Mouse (Mus musculus): ENCODE results near the gene Tob2. TPM values are rescaled to one million over a fixed set of nuclear protein-coding genes. Genes with fewer than 3 reads are reported as not detected.

The Tob2 gene
- polyA plus RNA-seq, 1 experiment from 2014 or later, result 26.0 TPM

DNA sequence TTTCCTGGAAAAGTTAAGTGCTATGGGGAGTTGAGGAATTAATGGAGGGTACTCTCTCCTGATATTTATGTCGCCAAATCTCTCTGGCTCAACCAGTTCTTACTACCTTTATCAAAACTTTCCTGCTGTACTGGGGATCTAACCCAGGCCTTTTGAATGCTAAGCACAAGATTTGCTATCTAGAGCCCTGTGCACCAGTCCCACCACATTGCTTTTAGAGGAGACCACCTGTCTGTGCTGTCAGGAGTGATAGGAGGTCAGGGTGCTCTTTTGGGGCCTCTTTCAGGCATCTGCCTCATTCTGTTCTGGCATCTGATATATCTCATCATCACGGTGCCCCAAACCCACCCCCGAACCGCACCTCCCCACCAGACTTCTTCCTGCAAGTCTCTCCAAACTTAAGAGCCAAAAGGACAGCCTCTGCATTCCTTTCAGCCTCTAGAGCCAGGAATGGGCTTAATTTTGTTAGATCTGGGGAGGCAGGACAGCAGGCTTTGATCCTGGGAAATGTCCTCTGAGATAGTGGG lies 55.1 kb downstream of the Tob2 start:
- Histone ChIP-seq H3K27me3 (no peaks in the 10 kb centered on the region), H3K9me3 (no peaks in the 10 kb centered on the region), H3K9ac (peak overlapping the region; percentile 62), H3K4me2 (replicated peaks) (peak overlapping the region; percentile 77), H3K27ac (peak overlapping the region; percentile 85), H3K4me1 (peaks cover 40% of the 10 kb centered on the region), H3K4me3 (peak overlapping the region; percentile 43), H3K36me3 (no peaks in the 10 kb centered on the region)
- ATAC-seq (ENCODE audit: low FRiP score, low read depth), result no peak
- whole genome bisulfite sequencing, result 60% methylated on average over 4 of the region's 4 CpGs

GRCm38 (mm10) chr15:81802941-81803351 lies 55.6 kb downstream of the Tob2 start:
- ATAC-seq (ENCODE audit: low FRiP score, low read depth), result peak; percentile 17
- H3K9ac ChIP-seq, result peak overlapping the region; percentile 62
- no peaks in the 10 kb centered on the region for H3K27me3 ChIP-seq
- 4% methylated on average over 8 of the region's 8 CpGs for WGBS
- peaks cover 40% of the 10 kb centered on the region for H3K4me1 ChIP-seq
- H3K36me3 ChIP-seq, result peaks cover 3% of the 10 kb centered on the region; the same call in 1 of the 2 replicates
- no peaks in the 10 kb centered on the region for H3K9me3 ChIP-seq
- H3K27ac ChIP-seq, result peak overlapping the region; percentile 85
- peak overlapping the region; percentile 77 for H3K4me2 ChIP-seq (replicated peaks)
- H3K4me3 ChIP-seq, result peak overlapping the region; percentile 43

DNA sequence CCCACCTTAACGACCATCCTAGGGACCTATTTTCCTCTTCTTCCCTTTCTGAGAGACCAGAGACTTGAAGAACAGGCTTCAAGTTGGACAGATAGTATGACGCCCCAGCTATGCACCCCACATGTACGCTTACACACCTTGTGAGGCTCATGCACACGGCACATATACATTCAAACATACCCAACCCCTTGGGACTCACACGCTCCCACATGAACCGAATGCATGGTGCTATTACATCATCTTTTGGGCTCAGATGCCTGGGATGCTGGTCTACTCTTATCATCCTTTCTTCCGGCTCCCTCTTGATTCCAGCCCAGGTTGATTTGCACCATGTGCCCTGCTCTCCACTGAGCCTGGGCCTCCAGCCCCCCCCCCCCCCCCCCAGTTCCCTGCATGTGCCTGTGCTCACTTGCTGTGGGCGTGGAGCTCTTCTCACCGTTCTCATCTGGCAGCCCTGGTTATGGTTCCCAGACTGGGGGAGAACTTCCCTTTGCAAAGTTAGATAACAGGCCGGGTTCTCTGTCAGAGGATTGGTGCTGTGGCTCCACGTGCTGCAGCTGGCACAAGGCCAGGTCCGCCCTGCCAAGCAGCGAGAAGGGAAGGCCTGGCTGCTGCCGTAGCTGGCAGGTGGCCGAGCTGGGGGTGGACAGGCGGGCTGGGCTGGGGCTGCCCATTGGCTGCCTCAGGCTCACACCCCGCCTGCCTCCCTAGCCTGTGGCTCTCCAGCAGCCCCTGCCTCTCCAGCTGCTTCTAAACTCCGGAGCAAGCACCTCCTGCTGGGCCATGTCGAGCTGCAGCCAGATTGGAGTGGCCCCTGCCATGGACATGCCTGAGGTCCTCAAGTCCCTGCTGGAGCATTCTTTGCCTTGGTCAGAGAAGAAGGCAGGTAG lies 56.4 kb downstream of the Tob2 start, which contains the start of gene Tef:
TSS of gene Tef (plus strand) at position 421 of the 890 bp plus-strand sequence.
- 20% methylated on average over 19 of the region's 19 CpGs for WGBS
- no peaks in the 10 kb centered on the region for H3K27me3 ChIP-seq
- ATAC-seq (ENCODE audit: low FRiP score, low read depth), result peak; percentile 97
- peak within 1 kb of the TSS; percentile 85 for H3K27ac ChIP-seq
- H3K4me3 ChIP-seq, result peak within 1 kb of the TSS; percentile 43
- H3K36me3 ChIP-seq, result peaks cover 7% of the 10 kb centered on the region; the same call in 1 of the 2 replicates
- H3K4me2 ChIP-seq (replicated peaks), result peak within 1 kb of the TSS; percentile 77
- peak within 1 kb of the TSS; percentile 62 for H3K9ac ChIP-seq
- H3K9me3 ChIP-seq, result no peaks in the 10 kb centered on the region
- H3K4me1 ChIP-seq, result peaks cover 40% of the 10 kb centered on the region

DNA sequence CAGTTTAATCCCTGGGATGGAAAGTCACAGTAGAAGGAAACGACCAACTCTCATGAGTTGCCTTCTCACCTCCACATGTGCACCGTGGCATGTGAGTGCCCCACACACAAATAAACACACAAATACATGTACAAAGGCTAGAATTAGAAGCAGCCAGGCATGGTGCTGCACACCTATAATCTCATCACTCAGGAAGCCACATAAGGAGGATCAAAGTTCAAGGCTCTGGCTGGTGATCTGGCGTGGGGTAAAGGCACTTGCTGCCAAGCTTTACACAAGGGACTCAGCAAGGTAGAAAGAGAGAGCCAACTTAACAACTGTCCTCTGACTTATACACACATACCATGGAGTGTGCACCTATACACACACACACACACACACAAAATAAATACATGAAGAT lies 58.2 kb downstream of the Tob2 start:
- Histone ChIP-seq H3K9ac (no peak overlapping the region), H3K4me2 (replicated peaks) (no peak overlapping the region), H3K4me1 (peaks cover 34% of the 10 kb centered on the region), H3K9me3 (no peaks in the 10 kb centered on the region), H3K4me3 (no peak overlapping the region), H3K27ac (no peak overlapping the region), H3K36me3 (peaks cover 14% of the 10 kb centered on the region), H3K27me3 (no peaks in the 10 kb centered on the region)
- no peak for ATAC-seq (ENCODE audit: low FRiP score, low read depth)
- WGBS, result 64% methylated on average over 3 of the region's 3 CpGs

GRCm38 (mm10) chr15:81798421-81798820 lies 60.2 kb downstream of the Tob2 start:
- H3K4me1 ChIP-seq, result peaks cover 14% of the 10 kb centered on the region
- H3K36me3 ChIP-seq, result peaks cover 32% of the 10 kb centered on the region
- 87% methylated on average over 4 of the region's 4 CpGs for WGBS
- no peak overlapping the region for H3K9ac ChIP-seq
- H3K27ac ChIP-seq, result no peak overlapping the region
- no peak overlapping the region for H3K4me3 ChIP-seq
- no peak for ATAC-seq (ENCODE audit: low FRiP score, low read depth)
- no peaks in the 10 kb centered on the region for H3K9me3 ChIP-seq
- no peak overlapping the region for H3K4me2 ChIP-seq (replicated peaks)
- H3K27me3 ChIP-seq, result no peaks in the 10 kb centered on the region

Other genes with a start within 250 kb of the Tob2 start
- gene L3mbtl2, start 194.9 kb downstream of the Tob2 start, polyA plus RNA-seq (2015; fragmentation: Nextera tagmentation; extraction: Ambion mirVana), result 20.9 and 23.5 TPM in 2 replicates
- 15.5 and 17.1 TPM in 2 replicates for gene Chadl, start 161.5 kb downstream of the Tob2 start, polyA plus RNA-seq (2015; fragmentation: Nextera tagmentation; extraction: Ambion mirVana)
- 39.5 and 40.4 TPM in 2 replicates for gene Zc3h7b, start 113.7 kb downstream of the Tob2 start, polyA plus RNA-seq (2015; fragmentation: Nextera tagmentation; extraction: Ambion mirVana)
- 98.8 and 107 TPM in 2 replicates for gene Rangap1, start 113.3 kb downstream of the Tob2 start, polyA plus RNA-seq (2015; fragmentation: Nextera tagmentation; extraction: Ambion mirVana)
- gene Tef, start 56.4 kb downstream of the Tob2 start, polyA plus RNA-seq (2015; fragmentation: Nextera tagmentation; extraction: Ambion mirVana), result 25.4 and 26.0 TPM in 2 replicates
- 151 and 158 TPM in 2 replicates for gene Phf5a, start 13.1 kb upstream of the Tob2 start, polyA plus RNA-seq (2015; fragmentation: Nextera tagmentation; extraction: Ambion mirVana)
- gene Aco2, start 13.5 kb upstream of the Tob2 start, polyA plus RNA-seq (2015; fragmentation: Nextera tagmentation; extraction: Ambion mirVana), result 142 and 156 TPM in 2 replicates
- 56.9 and 57.9 TPM in 2 replicates for gene Polr3h, start 67.4 kb upstream of the Tob2 start, polyA plus RNA-seq (2015; fragmentation: Nextera tagmentation; extraction: Ambion mirVana)
- 13.4 and 15.0 TPM in 2 replicates for gene Csdc2, start 78.0 kb upstream of the Tob2 start, polyA plus RNA-seq (2015; fragmentation: Nextera tagmentation; extraction: Ambion mirVana)
- 26.3 and 26.8 TPM in 2 replicates for gene Pmm1, start 102.1 kb upstream of the Tob2 start, polyA plus RNA-seq (2015; fragmentation: Nextera tagmentation; extraction: Ambion mirVana)
- gene 1700029P11Rik, start 121.7 kb upstream of the Tob2 start, polyA plus RNA-seq (2015; fragmentation: Nextera tagmentation; extraction: Ambion mirVana), result not detected in 2 replicates
- gene Xrcc6, start 129.0 kb upstream of the Tob2 start, polyA plus RNA-seq (2015; fragmentation: Nextera tagmentation; extraction: Ambion mirVana), result 88.5 and 92.1 TPM in 2 replicates
- 26.6 and 26.9 TPM in 2 replicates for gene Desi1, start 175.1 kb upstream of the Tob2 start, polyA plus RNA-seq (2015; fragmentation: Nextera tagmentation; extraction: Ambion mirVana)
- gene Snu13, start 188.8 kb upstream of the Tob2 start, polyA plus RNA-seq (2015; fragmentation: Nextera tagmentation; extraction: Ambion mirVana), result 294 and 308 TPM in 2 replicates
- 0.03 TPM in 1 of 2 replicates, not detected in the other for gene 4930407I10Rik, start 200.4 kb upstream of the Tob2 start, polyA plus RNA-seq (2015; fragmentation: Nextera tagmentation; extraction: Ambion mirVana)
- gene Mei1, start 211.2 kb upstream of the Tob2 start, polyA plus RNA-seq (2015; fragmentation: Nextera tagmentation; extraction: Ambion mirVana), result 0.11 and 0.17 TPM in 2 replicates

Measured in limb, embryonic 13.5 days (tissue).